Mouse (Mus musculus) heart, embryonic 16.5 days (tissue): ENCODE results near the gene Cdk11b. TPM values are rescaled to one million over a fixed set of nuclear protein-coding genes. Genes with fewer than 3 reads are reported as not detected.
A peak's percentile ranks its signal among the peaks of the same experiment; 100 is the strongest.

Source experiments
- ATAC-seq: fragments of 200-750 bp; cut with Nextera tagmentation; replicated peaks from 2 replicates; pipeline ENCODE4 v1.8.0; 2017; ENCODE audit warnings: moderate number of reproducible peaks; ENCODE audit not compliant: insufficient read depth, low FRiP score; ENCODE audit errors: extremely low read depth
- H3K27ac ChIP-seq: fragments of 300-500 bp; sonication (generic); 2 replicates; pipeline ENCODE4 v1.5.1; 2014; ENCODE audit warnings: mild to moderate bottlenecking, low read length, control low read depth, moderate library complexity
- H3K27me3 ChIP-seq: fragments of 300-500 bp; sonication (generic); 2 replicates; pipeline ENCODE4 v1.6.1; 2014; ENCODE audit warnings: low read length, mixed read lengths; ENCODE audit not compliant: control insufficient read depth, insufficient read depth
- H3K36me3 ChIP-seq: fragments of 300-500 bp; sonication (generic); 2 replicates; pipeline ENCODE4 v1.6.1; 2014; ENCODE audit not compliant: control insufficient read depth, insufficient read depth
- H3K4me1 ChIP-seq: fragments of 300-500 bp; sonication (generic); 2 replicates; pipeline ENCODE4 v1.6.1; 2014; ENCODE audit warnings: low read length, mixed read lengths; ENCODE audit not compliant: control insufficient read depth, insufficient read depth
- H3K4me2 ChIP-seq: fragments of 300-500 bp; sonication (generic); 2 replicates; pipeline ENCODE4 v1.6.1; 2014; ENCODE audit warnings: low read depth, mild to moderate bottlenecking, control low read depth, low read length
- H3K4me3 ChIP-seq: fragments of 300-500 bp; sonication (generic); 2 replicates; pipeline ENCODE4 v1.5.1; 2014; ENCODE audit warnings: mild to moderate bottlenecking, control low read depth, low read length
- H3K9ac ChIP-seq: fragments of 300-500 bp; sonication (generic); 2 replicates; pipeline ENCODE4 v1.6.1; 2014; ENCODE audit warnings: low read length, control low read depth
- H3K9me3 ChIP-seq: fragments of 300-500 bp; sonication (generic); replicated peaks from 2 replicates; pipeline ENCODE4 v1.6.1; 2016; ENCODE audit warnings: low read length; ENCODE audit not compliant: control insufficient read depth
- WGBS: fragments of 180-500 bp; shearing (Covaris S2); extraction: QIAGEN DNeasy Blood & Tissue Kit; methylation state at CpG from one replicate; pipeline ENCODE4 v1.1.7; 2014; 5-methylcytosine and 5-hydroxymethylcytosine counted together
- polyA plus RNA-seq: library from polyadenylated mRNA; unstranded; fragments of >200 nt; fragmentation: Nextera tagmentation; extraction: Ambion mirVana; gene quantifications from 2 replicates; pipeline ENCODE4 v1.2.1, GENCODE M21; 2015

The Cdk11b gene
- 38.3 and 44.8 TPM in 2 replicates for polyA plus RNA-seq

DNA sequence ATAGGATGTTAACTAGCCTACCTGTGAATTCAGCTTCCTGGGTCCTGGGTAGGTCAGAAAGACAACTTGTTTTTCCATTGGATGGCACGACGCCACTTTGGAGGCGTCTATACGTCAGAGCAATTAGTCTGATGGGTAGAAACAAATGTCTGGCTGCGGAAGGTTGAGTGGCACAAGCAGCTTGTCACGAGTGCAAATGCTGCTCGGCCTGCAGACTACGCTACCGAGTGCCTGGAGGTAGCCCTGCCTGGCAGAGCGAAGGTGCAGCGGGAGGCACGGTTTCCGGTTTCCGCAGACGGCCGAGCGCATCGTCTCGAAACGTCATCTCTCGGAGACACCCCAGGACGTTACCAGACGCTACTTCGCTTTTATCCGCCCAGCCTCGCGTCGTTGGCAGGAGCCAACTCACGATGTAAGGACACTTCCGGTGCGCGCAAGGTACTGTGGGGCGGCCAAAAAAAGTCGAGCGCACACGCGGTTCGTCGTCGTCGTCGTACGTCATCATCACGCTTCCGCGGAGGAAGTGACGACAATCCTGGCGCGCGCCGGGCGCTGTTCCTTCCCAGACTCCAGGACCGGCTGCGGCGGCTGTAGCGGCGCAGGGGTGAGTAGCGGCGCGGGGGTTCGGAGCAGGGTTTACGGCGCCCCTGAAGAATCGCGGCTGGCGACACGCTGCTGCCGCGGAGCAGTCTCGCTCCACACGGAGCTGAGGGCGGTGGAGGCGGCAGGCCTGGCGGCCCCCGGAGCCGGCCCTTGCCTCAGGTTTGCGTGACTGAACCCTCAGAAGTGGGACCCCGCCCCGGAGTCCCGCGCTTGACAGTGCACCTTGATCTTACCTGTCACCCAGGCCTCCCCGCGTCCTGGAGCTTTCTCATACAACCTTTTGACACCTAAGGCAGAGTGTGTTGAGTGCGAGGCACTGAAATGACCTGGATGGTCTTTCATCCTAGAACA lies at the start of gene Cdk11b:
Gene Cdk11b (plus strand): TSS at position 517 of the 954 bp plus-strand sequence.
- under 1% methylated on average over 84 of the region's 84 CpGs for WGBS
- H3K9me3 ChIP-seq: no peaks in the 10 kb centered on the region
- ATAC-seq: peak; percentile 100
- H3K4me3 ChIP-seq: peak within 1 kb of the TSS; percentile 98
- peak within 1 kb of the TSS; percentile 96 for H3K27ac ChIP-seq
- H3K9ac ChIP-seq: peak within 1 kb of the TSS; percentile 94
- H3K4me2 ChIP-seq: peak within 1 kb of the TSS; percentile 86
- H3K36me3 ChIP-seq: peaks cover 37% of the 10 kb centered on the region
- no peaks in the 10 kb centered on the region for H3K27me3 ChIP-seq
- peaks cover 8% of the 10 kb centered on the region for H3K4me1 ChIP-seq

DNA sequence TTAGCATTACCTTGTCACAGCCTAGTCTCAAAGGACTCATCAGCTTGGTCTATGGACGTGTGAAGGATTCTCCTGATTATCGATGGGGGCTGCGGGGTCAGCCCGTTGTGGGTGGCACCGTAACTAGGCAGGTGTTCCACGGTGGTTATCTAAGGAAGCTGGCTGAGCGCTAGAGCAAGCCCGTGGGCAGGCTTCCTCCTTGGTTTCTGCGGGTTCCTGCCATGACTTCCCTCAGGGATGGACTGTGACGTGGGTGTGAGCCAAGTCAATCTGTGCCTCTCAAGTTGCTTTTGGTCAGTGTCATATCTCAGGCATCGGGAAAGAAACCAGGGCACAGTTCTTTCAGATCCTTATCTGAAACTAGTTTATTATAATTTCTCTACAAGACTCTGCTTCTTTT lies 49.7 kb upstream of the Cdk11b start:
- no peaks in the 10 kb centered on the region for H3K27me3 ChIP-seq
- no peak overlapping the region for H3K9ac ChIP-seq
- peaks cover 5% of the 10 kb centered on the region; the same call in 1 of the 2 replicates for H3K4me1 ChIP-seq
- H3K36me3 ChIP-seq: peaks cover 7% of the 10 kb centered on the region; the same call in 1 of the 2 replicates
- no peak overlapping the region for H3K4me2 ChIP-seq
- 71% methylated on average over 11 of the region's 11 CpGs for WGBS
- no peaks in the 10 kb centered on the region for H3K9me3 ChIP-seq
- H3K4me3 ChIP-seq: no peak overlapping the region
- no peak overlapping the region for H3K27ac ChIP-seq
- ATAC-seq: no peak

DNA sequence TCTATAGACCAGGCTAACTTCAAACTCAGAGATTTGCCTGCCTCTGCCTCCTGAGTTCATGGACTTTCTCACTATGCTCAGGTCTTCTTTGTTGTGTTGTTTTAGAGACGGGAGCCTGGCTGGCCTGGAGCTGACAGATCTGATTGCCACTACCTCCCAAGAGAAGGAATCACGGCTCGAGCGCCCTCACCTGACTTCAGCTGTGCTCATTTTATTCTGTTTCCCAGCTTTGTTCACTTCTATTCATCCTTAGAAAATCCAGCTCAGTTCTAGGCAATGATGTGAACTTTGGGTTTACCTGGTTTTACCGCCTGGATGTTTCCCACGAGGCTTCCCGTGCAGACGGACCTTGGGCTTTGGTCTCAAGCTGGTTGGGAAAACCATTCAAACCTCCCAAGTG lies 49.1 kb upstream of the Cdk11b start:
- Histone ChIP-seq H3K4me3 (no peak overlapping the region), H3K27ac (no peak overlapping the region), H3K9me3 (no peaks in the 10 kb centered on the region), H3K4me1 (peaks cover 5% of the 10 kb centered on the region; the same call in 1 of the 2 replicates), H3K4me2 (no peak overlapping the region), H3K9ac (no peak overlapping the region), H3K36me3 (peaks cover 7% of the 10 kb centered on the region; the same call in 1 of the 2 replicates), H3K27me3 (no peaks in the 10 kb centered on the region)
- 85% methylated on average over 8 of the region's 8 CpGs for WGBS
- no peak for ATAC-seq

DNA sequence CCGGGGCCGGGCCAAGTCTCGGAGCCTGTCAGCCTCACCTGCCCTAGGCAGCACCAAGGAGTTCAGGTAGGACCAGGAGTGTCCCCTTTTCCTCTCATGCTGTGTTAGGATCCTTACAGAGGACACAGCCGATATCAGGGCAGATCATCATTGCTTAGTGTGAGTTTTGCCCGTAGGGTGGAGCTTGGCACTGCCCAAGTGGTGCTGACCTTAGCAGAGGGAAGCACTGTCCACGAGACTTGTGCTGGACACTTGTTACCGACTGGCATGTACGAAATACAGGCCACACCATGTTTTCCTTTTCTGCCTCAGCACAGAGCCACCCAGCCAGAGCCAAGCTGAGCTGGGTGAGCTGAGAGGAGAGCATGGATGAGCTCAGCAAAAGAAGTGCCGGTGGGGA lies 47.5 kb upstream of the Cdk11b start:
- H3K27me3 ChIP-seq: no peaks in the 10 kb centered on the region
- 84% methylated on average over 9 of the region's 9 CpGs for WGBS

DNA sequence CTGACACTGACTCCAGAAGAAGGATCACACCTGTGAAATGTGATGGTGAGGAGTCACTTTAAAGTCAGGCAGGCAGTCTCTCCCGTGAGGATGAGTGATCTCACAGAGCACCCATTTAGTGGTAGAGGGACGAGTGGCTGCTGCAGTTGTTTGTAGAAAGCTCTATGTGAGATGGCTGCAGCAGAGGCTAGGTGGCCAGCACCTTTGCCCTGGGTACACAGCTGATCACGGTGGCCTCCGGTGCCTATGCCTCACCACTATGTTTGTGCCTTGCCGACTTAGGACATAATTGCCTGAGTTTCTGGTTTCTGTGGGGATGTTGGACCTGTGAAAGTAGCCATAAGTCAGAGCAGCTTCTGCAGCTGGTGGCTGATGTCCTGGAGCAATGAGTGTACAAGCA lies 46.9 kb upstream of the Cdk11b start:
- Histone ChIP-seq H3K4me1 (peaks cover 5% of the 10 kb centered on the region; the same call in 1 of the 2 replicates), H3K4me3 (no peak overlapping the region), H3K4me2 (no peak overlapping the region), H3K27ac (no peak overlapping the region), H3K9me3 (no peaks in the 10 kb centered on the region), H3K27me3 (no peaks in the 10 kb centered on the region), H3K9ac (no peak overlapping the region), H3K36me3 (peaks cover 7% of the 10 kb centered on the region; the same call in 1 of the 2 replicates)
- 86% methylated on average over 5 of the region's 5 CpGs for whole genome bisulfite sequencing
- ATAC-seq: no peak

More for the DNA sequence above, 47.5 kb upstream of the Cdk11b start:
- Histone ChIP-seq H3K36me3 (peaks cover 7% of the 10 kb centered on the region; the same call in 1 of the 2 replicates), H3K27ac (no peak overlapping the region), H3K9ac (no peak overlapping the region), H3K4me1 (peaks cover 5% of the 10 kb centered on the region; the same call in 1 of the 2 replicates), H3K4me3 (no peak overlapping the region), H3K9me3 (no peaks in the 10 kb centered on the region), H3K4me2 (no peak overlapping the region)
- ATAC-seq: no peak

DNA sequence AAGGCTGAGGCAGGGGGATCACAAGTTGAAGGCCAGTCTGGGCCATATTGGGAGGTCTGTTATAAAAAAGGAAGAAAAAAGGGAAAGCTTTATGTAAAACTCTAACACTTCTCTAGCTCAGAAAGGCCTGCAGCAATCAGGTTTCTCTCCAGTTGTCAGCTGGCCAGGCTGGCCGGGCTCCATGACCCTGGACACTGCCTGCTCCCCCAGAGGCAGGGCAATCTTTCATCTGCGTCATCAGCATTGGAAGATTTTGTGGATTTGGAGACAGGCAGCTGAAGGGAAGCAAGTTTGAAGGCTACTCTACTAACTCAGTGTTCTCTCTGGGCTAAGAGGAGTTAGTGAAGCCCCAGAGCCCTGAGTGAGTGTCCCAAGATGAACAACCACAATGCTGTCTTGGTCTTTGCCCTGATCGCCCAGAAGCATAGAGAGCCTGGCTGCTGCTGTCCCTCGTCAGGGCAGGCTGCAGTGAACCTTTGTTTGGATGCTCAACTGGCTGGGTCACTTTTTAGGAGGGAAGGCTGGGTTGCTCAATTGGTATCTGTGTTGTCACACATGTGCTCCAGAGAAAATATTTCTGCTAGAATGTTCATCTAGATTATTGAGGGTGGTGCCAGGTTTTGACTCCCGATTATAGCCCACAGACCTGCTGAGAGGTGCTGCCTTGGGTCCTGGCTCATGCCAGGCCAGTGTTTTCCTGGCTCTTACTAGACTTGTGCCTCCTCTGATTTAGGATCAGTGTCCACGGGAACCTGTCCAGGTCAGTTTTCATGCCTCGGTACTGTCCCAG lies 46.1 kb upstream of the Cdk11b start:
- Histone ChIP-seq H3K9ac (no peak overlapping the region), H3K27ac (no peak overlapping the region), H3K4me1 (peaks cover 5% of the 10 kb centered on the region; the same call in 1 of the 2 replicates), H3K36me3 (peaks cover 7% of the 10 kb centered on the region; the same call in 1 of the 2 replicates), H3K4me2 (no peak overlapping the region), H3K4me3 (no peak overlapping the region), H3K9me3 (no peaks in the 10 kb centered on the region), H3K27me3 (no peaks in the 10 kb centered on the region)
- no peak for ATAC-seq
- 82% methylated on average over 7 of the region's 7 CpGs for WGBS

DNA sequence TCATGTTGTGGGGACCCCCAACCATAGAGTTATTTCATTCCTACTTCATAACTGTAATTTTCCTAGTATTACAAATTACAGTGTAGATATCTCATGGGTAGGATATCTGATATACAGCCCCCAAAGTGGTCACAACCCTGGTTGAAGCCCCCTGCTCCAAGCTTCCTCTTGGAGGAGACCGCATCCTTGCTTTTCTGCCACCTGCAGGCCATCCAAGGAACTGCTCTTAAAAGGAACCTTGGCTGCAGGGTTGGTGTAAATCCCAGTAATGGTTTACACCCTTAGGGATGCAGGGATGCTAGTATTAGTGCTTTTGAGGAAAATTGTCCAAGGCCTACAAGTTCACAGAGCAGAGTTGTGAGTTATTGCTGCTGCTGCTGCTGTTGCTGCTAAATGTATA lies 44.2 kb upstream of the Cdk11b start:
- H3K9ac ChIP-seq: no peak overlapping the region
- H3K27me3 ChIP-seq: no peaks in the 10 kb centered on the region
- H3K9me3 ChIP-seq: no peaks in the 10 kb centered on the region
- H3K4me1 ChIP-seq: no peaks in the 10 kb centered on the region
- ATAC-seq: no peak
- H3K4me2 ChIP-seq: no peak overlapping the region
- WGBS: 23% methylated on average over 1 of the region's 1 CpGs
- H3K36me3 ChIP-seq: peaks cover 21% of the 10 kb centered on the region
- no peak overlapping the region for H3K27ac ChIP-seq
- no peak overlapping the region for H3K4me3 ChIP-seq

GRCm38 (mm10) chr4:155582279-155582905 lies 42.3 kb upstream of the Cdk11b start:
- Histone ChIP-seq H3K4me1 (no peaks in the 10 kb centered on the region), H3K27me3 (no peaks in the 10 kb centered on the region), H3K36me3 (peaks cover 32% of the 10 kb centered on the region), H3K9ac (no peak overlapping the region), H3K9me3 (no peaks in the 10 kb centered on the region), H3K4me3 (no peak overlapping the region), H3K27ac (no peak overlapping the region), H3K4me2 (no peak overlapping the region)
- ATAC-seq: no peak
- 88% methylated on average over 6 of the region's 6 CpGs for WGBS
